Mouse (Mus musculus) lung, embryonic 16.5 days (tissue): Measurements from ENCODE around the gene Cyp26b1. TPM values are rescaled to one million over a fixed set of nuclear protein-coding genes. Genes with fewer than 3 reads are reported as not detected.

Experiments
- ATAC-seq: fragments of 200-750 bp; cut with Nextera tagmentation; 2 replicates; pipeline ENCODE4 v1.8.0; 2017; ENCODE audit warnings: low read depth, mild to moderate bottlenecking, moderate library complexity
- H3K27ac ChIP-seq: fragments of 300-500 bp; sonication (generic); 2 replicates; pipeline ENCODE4 v1.5.1; 2014; ENCODE audit warnings: mild to moderate bottlenecking, control low read depth, low read length
- H3K27me3 ChIP-seq: fragments of 300-500 bp; sonication (generic); 2 replicates; pipeline ENCODE4 v1.6.1; 2014; ENCODE audit warnings: low read depth, low read length, mixed read lengths; ENCODE audit not compliant: control insufficient read depth, insufficient read depth
- H3K36me3 ChIP-seq: fragments of 300-500 bp; sonication (generic); 2 replicates; pipeline ENCODE4 v1.6.1; 2014; ENCODE audit warnings: low read length; ENCODE audit not compliant: control insufficient read depth, insufficient read depth
- H3K4me1 ChIP-seq: fragments of 300-500 bp; sonication (generic); replicated peaks from 2 replicates; pipeline ENCODE4 v1.6.1; 2014; ENCODE audit warnings: low read length, mixed read lengths; ENCODE audit not compliant: control insufficient read depth, insufficient read depth
- H3K4me2 ChIP-seq: fragments of 300-500 bp; sonication (generic); 2 replicates; pipeline ENCODE4 v1.6.1; 2014; ENCODE audit warnings: low read depth, low read length, control low read depth
- H3K4me3 ChIP-seq: fragments of 300-500 bp; sonication (generic); 2 replicates; pipeline ENCODE4 v1.5.1; 2014; ENCODE audit warnings: mild to moderate bottlenecking, low read length, control low read depth
- H3K9ac ChIP-seq: fragments of 300-500 bp; sonication (generic); 2 replicates; pipeline ENCODE4 v1.6.1; 2014; ENCODE audit warnings: low read length, control low read depth
- H3K9me3 ChIP-seq: fragments of 300-500 bp; sonication (generic); 2 replicates; pipeline ENCODE4 v1.6.1; 2016; ENCODE audit warnings: low read length; ENCODE audit not compliant: control insufficient read depth
- WGBS: fragments of 180-500 bp; shearing (Covaris S2); extraction: QIAGEN DNeasy Blood & Tissue Kit; methylation state at CpG from one replicate; pipeline ENCODE4 v1.1.7; 2014; 5-methylcytosine and 5-hydroxymethylcytosine counted together
- polyA plus RNA-seq: library from polyadenylated mRNA; unstranded; fragments of >200 nt; fragmentation: Nextera tagmentation; extraction: Ambion mirVana; gene quantifications from 2 replicates; pipeline ENCODE4 v1.2.1, GENCODE M21; 2015

The Cyp26b1 gene
- polyA plus RNA-seq, 1 experiment from 2014 or later, result 2.3 TPM

DNA sequence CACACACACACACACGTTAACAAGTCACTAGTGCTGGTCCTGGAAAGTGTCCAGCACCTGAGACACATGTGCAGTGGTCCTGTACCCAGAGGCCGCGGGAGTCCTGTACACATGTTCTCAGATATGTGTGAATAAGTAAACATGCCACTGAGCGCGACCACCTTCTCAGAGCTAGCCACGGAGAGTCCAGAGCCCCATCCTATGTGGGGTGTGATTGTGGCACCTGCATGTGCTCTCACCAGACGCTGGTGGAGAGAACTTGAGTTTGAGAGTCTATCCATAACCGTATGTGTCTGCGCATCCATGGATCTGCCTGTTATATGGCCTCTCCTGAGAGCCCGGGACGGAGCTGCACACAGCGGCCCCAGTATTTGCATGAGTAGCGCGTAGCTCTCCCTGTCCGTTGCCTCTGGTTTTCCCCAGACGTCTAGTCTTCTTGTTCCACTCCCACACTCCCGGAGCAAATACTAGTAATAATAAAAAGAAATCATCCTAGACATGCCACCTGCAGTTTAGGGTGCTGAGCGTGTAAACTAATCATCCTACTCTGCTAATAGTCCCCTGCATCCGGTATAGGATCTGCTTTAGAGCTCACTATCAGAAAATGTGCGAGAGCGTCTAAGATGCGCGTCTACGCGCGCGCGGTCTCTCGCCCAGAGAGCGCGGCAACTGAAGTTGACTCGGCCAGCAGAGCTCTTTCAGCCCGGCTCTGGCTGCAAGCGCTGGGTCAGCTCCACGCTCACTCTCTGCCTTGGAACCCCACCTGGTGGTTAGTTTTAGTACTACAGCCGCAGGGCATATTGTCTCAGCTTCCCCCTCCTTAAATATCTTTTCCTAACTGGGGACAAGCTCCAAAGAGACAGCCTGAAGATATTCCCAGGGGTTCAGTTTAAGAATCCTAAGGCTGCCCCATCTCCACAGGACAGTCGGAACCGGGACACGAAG is 3.7 kb downstream of the Cyp26b1 start:
- H3K9ac ChIP-seq, result no peak overlapping the region
- no peak overlapping the region for H3K27ac ChIP-seq
- peak overlapping the region; percentile 41 for H3K4me2 ChIP-seq
- H3K27me3 ChIP-seq, result peaks cover 52% of the 10 kb centered on the region
- no peaks in the 10 kb centered on the region for H3K9me3 ChIP-seq
- 3% methylated on average over 39 of the region's 39 CpGs for WGBS
- peak; percentile 65 for ATAC-seq
- no peaks in the 10 kb centered on the region for H3K36me3 ChIP-seq
- peaks cover 37% of the 10 kb centered on the region for H3K4me1 ChIP-seq
- peak overlapping the region; percentile 18 for H3K4me3 ChIP-seq

DNA sequence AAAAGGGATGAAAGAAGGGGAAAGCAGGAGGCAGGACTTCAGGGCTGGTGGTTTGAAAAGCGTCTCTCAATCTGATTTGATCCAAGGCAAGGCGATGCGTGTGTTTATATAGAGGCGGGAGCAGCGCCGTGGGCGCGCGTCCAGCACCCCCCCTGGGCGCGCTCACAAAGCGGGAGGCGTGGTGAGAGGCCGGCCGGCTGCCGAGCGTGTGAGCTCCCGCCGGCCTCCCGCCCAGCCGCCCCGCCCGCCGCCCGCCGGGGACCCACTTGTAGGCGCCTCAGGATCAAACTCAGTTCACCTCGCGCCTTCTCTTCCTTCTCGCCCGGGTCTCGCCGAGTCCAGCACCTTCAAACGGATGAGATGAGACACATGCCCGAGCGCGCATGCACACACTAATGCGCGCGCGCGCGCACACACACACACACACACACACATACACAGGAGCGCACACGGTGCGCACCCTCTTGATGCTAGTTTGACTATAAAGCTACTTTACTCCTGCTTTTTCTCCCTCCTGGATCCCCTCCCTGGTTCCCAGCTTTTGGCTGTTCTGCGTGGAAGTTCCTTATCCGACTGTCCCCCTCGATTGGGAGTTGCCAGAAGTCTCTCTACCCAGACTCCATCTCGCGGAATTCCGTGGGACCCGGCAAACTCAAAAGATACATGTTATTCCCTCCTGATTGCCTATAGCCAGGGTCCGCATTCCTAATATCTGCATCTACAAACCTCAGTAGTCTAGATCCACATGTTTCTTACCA is 4.6 kb downstream of the Cyp26b1 start:
- Histone ChIP-seq H3K36me3 (no peaks in the 10 kb centered on the region), H3K27me3 (peaks cover 61% of the 10 kb centered on the region), H3K4me3 (peak overlapping the region; percentile 57), H3K4me2 (peak overlapping the region; percentile 89), H3K4me1 (peaks cover 46% of the 10 kb centered on the region), H3K9me3 (no peaks in the 10 kb centered on the region), H3K27ac (no peak overlapping the region), H3K9ac (peak overlapping the region; percentile 43; the same call in 1 of the 2 replicates)
- 1% methylated on average over 47 of the region's 54 CpGs for WGBS
- ATAC-seq, result peak; percentile 56

DNA sequence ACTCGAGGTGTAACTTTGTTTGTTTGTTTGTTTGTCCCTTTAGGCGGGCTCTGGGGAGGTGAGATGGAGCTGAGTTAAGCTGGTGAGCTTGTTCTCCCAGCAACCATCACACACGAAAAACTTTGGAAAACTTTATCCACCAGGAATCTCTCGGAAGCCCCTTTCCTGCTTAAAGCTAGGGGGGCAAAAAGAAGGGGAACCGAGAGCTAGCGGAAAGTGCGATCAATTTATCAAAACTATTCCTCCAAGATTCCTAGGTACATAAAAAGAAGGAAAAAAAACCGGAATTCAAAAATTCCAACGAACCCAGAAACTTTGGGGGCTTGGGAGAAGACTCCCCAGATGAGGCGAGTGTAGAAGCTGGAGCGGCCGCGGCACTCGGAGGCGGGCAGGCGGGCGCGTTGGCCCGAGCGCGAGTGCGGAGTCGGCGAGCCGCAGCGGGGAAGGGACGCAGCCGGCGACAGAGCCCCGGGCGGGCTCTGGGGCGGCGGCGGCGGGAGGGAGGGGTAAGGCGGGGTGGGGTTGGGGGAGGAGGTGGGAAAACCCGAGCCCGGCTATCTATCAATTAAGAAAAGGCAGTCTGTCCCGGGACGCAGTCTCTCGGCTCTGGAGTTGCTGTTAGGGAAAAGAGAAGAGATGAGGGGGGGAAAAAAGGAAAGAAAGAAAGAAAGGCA is 5.3 kb downstream of the Cyp26b1 start:
- peak; percentile 18 for ATAC-seq
- Histone ChIP-seq H3K9ac (peak overlapping the region; percentile 60), H3K4me3 (peak overlapping the region; percentile 57), H3K4me2 (peak overlapping the region; percentile 89), H3K27ac (no peak overlapping the region), H3K36me3 (no peaks in the 10 kb centered on the region), H3K9me3 (no peaks in the 10 kb centered on the region), H3K27me3 (peaks cover 68% of the 10 kb centered on the region), H3K4me1 (peaks cover 53% of the 10 kb centered on the region)
- WGBS, result 1% methylated on average over 33 of the region's 41 CpGs

DNA sequence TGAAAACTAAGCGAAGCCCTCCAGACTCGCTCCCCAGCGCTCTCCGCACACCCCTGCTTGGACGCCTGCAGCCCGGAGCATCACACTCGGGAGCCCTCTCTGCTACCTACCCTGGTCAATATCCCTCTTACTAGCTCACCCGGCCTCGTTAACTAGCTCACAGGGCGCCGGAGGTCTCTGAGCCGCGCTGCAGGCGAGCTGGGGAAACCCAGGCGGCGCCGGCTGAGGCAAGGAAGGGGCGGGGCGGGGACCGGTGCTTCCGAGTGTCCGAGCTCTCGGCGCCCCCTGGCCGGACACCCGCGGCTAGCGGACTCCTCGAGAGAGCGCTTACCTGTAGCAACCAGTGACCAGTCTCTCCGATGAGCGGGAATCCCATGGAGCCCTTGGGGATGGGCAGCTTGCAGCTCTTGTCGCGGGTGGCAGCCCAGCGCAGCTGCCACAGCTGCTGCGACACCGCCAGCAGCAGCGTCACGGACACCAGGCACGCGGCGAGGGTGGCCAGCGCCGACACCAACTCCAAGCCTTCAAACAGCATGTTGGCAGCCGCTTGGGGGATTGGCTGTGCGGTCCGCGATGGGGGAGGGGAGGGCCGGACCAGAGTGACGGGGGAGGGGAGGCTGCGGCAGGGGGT is 6.1 kb downstream of the Cyp26b1 start:
- no peak overlapping the region for H3K27ac ChIP-seq
- peaks cover 74% of the 10 kb centered on the region for H3K27me3 ChIP-seq
- whole genome bisulfite sequencing, result under 1% methylated on average over 51 of the region's 51 CpGs

DNA sequence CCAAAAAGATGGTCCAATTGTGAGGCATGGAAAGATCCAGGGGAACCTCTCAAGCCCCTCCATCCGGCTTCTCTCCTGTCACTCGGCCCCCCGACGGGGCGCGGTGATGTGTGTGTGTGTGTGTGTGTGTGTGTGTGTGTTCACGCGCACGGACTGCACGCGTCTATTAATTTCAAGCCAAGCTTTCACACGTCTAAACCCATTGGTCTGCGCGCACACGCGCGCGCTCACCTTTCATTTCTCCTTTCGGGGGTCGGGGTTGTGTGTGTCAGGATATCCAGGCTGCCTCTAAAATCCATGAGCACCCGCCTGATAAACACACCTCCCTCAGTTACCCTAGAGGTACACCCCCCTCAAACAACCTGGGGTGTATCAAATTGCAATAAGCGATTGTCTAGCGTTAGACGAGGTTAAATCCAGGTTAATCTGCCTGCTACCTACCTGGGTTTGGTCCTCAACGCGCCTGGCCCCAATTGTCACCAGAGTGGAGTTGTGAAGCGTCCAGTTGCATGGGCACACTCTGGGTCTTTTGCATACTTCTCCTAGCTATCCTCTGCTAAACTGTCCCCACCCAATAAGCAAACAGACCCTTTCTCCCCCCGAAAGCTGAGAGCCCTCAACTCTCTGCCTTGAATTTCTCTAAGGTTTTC is 7.0 kb downstream of the Cyp26b1 start:
- no peaks in the 10 kb centered on the region for H3K9me3 ChIP-seq
- H3K27me3 ChIP-seq, result peaks cover 83% of the 10 kb centered on the region
- peak overlapping the region; percentile 89 for H3K4me2 ChIP-seq
- peaks cover 66% of the 10 kb centered on the region for H3K4me1 ChIP-seq
- no peak for ATAC-seq
- H3K36me3 ChIP-seq, result no peaks in the 10 kb centered on the region
- WGBS, result under 1% methylated on average over 28 of the region's 28 CpGs
- peak overlapping the region; percentile 57 for H3K4me3 ChIP-seq
- no peak overlapping the region for H3K27ac ChIP-seq
- no peak overlapping the region for H3K9ac ChIP-seq

More for the DNA sequence above, 6.1 kb downstream of the Cyp26b1 start:
- Histone ChIP-seq H3K9ac (peak overlapping the region; percentile 60), H3K4me1 (peaks cover 61% of the 10 kb centered on the region), H3K4me3 (peak overlapping the region; percentile 57), H3K9me3 (no peaks in the 10 kb centered on the region), H3K4me2 (peak overlapping the region; percentile 89), H3K36me3 (no peaks in the 10 kb centered on the region)
- no peak for ATAC-seq

DNA sequence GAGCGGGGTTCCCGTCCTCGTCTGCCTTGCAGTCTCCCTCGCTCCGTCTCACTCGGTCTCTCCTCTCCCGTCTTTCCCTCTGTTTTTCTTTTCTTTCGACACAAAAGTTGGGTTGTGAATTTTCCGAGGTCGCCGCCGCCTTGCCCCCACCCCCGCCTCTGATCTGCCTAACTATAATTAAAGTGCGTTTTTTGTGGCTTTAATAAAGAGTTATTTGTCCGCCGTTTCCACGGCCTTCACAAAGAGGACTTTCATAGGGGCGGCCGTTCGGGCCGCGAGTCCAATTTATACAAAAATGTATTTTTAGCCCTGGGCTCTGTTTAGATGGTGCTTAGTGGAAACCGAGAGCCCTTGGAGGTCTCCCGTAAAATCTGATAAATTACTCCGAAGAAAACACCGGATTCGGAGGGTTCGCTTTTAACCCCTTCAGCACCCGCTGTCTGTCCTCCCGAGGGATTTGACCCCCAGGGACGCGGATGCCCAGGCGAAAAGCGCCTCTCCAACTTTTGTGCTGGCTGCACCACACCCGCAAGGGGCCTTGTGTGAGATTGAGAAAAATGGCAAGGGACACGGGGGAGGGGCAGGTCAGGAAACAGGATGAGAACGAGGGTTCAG is 7.9 kb downstream of the Cyp26b1 start:
- ATAC-seq, result no peak
- H3K9me3 ChIP-seq, result no peaks in the 10 kb centered on the region
- H3K4me1 ChIP-seq, result peaks cover 71% of the 10 kb centered on the region
- H3K27me3 ChIP-seq, result peaks cover 91% of the 10 kb centered on the region
- H3K36me3 ChIP-seq, result no peaks in the 10 kb centered on the region
- H3K27ac ChIP-seq, result no peak overlapping the region
- peak overlapping the region; percentile 57 for H3K4me3 ChIP-seq
- H3K9ac ChIP-seq, result peak overlapping the region; percentile 59
- WGBS, result under 1% methylated on average over 37 of the region's 37 CpGs
- peak overlapping the region; percentile 89 for H3K4me2 ChIP-seq

DNA sequence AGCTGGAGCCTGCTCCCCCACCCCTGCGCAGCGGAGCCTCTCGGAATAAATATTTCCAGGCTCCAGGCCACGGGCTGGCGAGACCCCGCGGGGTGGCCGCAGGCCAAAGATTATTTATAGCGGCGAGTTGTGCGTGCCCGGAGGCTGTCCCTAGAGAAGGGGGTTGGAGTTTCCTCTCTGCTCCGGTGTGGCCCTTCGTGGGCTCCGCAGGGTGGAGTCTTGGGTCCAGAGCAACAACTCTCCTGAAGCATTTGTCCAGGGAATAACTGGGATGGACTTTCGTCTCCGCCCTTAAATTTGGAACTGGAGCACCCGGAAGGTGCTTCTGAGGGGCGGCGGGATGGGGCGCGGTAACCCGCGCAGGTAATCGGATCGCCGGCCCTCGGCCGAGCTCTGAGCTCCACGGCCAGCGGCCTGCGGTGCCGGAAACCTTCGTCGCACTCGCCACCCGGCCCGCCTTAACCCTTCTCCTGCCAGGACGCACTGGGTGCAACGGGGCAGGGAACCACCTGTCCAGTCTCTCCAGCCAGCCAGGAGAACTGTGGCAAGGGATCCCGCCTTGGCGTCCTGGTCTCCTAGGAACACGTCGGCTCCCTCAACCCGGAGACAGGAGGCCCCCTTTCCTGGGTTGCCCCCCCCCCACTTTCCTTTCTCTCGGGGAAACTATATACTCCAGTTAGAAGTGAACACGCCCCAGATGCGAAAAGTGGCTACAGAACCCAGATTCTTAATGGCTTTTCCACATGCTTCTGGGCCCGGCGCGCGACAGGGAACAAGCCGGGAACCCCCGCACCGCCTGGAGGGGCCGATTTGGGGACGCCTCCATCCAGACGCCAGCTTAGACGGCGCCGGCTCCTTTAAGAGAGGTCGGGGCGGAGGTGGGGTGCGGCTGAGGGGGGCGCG is 8.7 kb downstream of the Cyp26b1 start:
- under 1% methylated on average over 58 of the region's 66 CpGs for WGBS
- Histone ChIP-seq H3K9ac (peak overlapping the region; percentile 59), H3K4me3 (peak overlapping the region; percentile 57), H3K4me2 (peak overlapping the region; percentile 89), H3K27me3 (peaks cover 92% of the 10 kb centered on the region), H3K9me3 (no peaks in the 10 kb centered on the region), H3K36me3 (no peaks in the 10 kb centered on the region), H3K27ac (peak overlapping the region; percentile 22; the same call in 1 of the 2 replicates), H3K4me1 (peaks cover 71% of the 10 kb centered on the region)
- peak; percentile 31 for ATAC-seq
